Mouse (Mus musculus) kidney, adult 2 months (tissue): Measurements from ENCODE around the gene Sept4. TPM values are rescaled to one million over a fixed set of nuclear protein-coding genes. Genes with fewer than 3 reads are reported as not detected.
A peak's percentile ranks its signal among the peaks of the same experiment; 100 is the strongest.

Source experiments
- DNase-seq: peaks from one replicate; pipeline ENCODE4 v3.0.0; 2021
- H3K27ac ChIP-seq: fragments of 200-500 bp; 2 replicates; pipeline ENCODE4 v1.5.1; 2012; ENCODE audit warnings: low read depth, low read length, control low read depth, inconsistent platforms; ENCODE audit not compliant: insufficient read depth
- H3K27me3 ChIP-seq: fragments of 200-500 bp; replicated peaks from 2 replicates; pipeline ENCODE4 v1.6.1; 2012; ENCODE audit warnings: mild to moderate bottlenecking, moderate library complexity, low read length, inconsistent platforms; ENCODE audit not compliant: control insufficient read depth, insufficient read depth
- H3K36me3 ChIP-seq: fragments of 200-500 bp; 2 replicates; pipeline ENCODE4 v1.6.1; 2012; ENCODE audit warnings: mild to moderate bottlenecking, moderate library complexity, low read length, inconsistent platforms; ENCODE audit not compliant: control insufficient read depth, insufficient read depth
- H3K4me1 ChIP-seq: fragments of 200-500 bp; 2 replicates; pipeline ENCODE4 v1.6.1; 2011; ENCODE audit warnings: low read length; ENCODE audit not compliant: control insufficient read depth, insufficient read depth
- H3K4me3 ChIP-seq: fragments of 200-500 bp; 2 replicates; pipeline ENCODE4 v1.5.1; 2011; ENCODE audit warnings: mild to moderate bottlenecking, low read depth, low read length, control low read depth; ENCODE audit not compliant: insufficient read depth
- CTCF ChIP-seq: fragments of 200-500 bp; conservative IDR thresholded peaks from 2 replicates; pipeline ENCODE4 v1.5.1; 2011; ENCODE audit warnings: low read depth, mild to moderate bottlenecking, control low read depth, low read length, moderate library complexity, mixed read lengths; ENCODE audit not compliant: insufficient read depth, insufficient read length
- POLR2A ChIP-seq: fragments of 200-500 bp; IDR thresholded peaks from one replicate; pipeline ENCODE4 v1.6.1; 2011; ENCODE audit warnings: low read depth, low read length, control low read depth
- WGBS: fragments of 180-500 bp; shearing (Covaris S2); methylation state at CpG from one replicate; pipeline ENCODE4 v1.1.7; 2018; 5-methylcytosine and 5-hydroxymethylcytosine counted together
- polyA plus RNA-seq: library from polyadenylated mRNA; depleted of rRNA; stranded (reverse); fragments of >200 nt; gene quantifications from 2 replicates; pipeline ENCODE4 v1.2.3, GENCODE M21; 2012

The Sept4 gene
- polyA plus RNA-seq, 1 experiment: 43.1 TPM

- no peak overlapping the region for H3K4me3 ChIP-seq
- H3K4me1 ChIP-seq: no peaks in the 10 kb centered on the region
- H3K36me3 ChIP-seq: no peaks in the 10 kb centered on the region
- TF ChIP-seq POLR2A (no peak), CTCF (no peak)
- peak overlapping the region; percentile 67 for H3K27ac ChIP-seq
- DNase-seq: peak; percentile 74
- WGBS: 71% methylated on average over 10 of the region's 10 CpGs
- H3K27me3 ChIP-seq: no peaks in the 10 kb centered on the region
Observed at GRCm38 (mm10) chr11:87584711-87585505, 16.2 kb downstream of the Sept4 start.

- Histone ChIP-seq H3K4me1 (no peaks in the 10 kb centered on the region), H3K27me3 (no peaks in the 10 kb centered on the region), H3K4me3 (no peak overlapping the region), H3K36me3 (no peaks in the 10 kb centered on the region), H3K27ac (no peak overlapping the region)
- no peak for DNase-seq
- TF ChIP-seq CTCF: no peak
- TF ChIP-seq POLR2A: no peak
- WGBS: 86% methylated on average over 5 of the region's 5 CpGs
Observed at GRCm38 (mm10) chr11:87587211-87587874, 18.6 kb downstream of the Sept4 start.

- H3K27me3 ChIP-seq: no peaks in the 10 kb centered on the region
- no peak overlapping the region for H3K4me3 ChIP-seq
- H3K36me3 ChIP-seq: no peaks in the 10 kb centered on the region
- H3K27ac ChIP-seq: no peak overlapping the region
- DNase-seq: no peak
- H3K4me1 ChIP-seq: peaks cover 15% of the 10 kb centered on the region; the same call in 1 of the 2 replicates
- WGBS: 83% methylated on average over 8 of the region's 8 CpGs
- TF ChIP-seq CTCF (no peak), POLR2A (no peak)
Observed at GRCm38 (mm10) chr11:87589605-87590004, 20.9 kb downstream of the Sept4 start.

- DNase-seq: peak; percentile 46
- Histone ChIP-seq H3K36me3 (no peaks in the 10 kb centered on the region), H3K27ac (peak overlapping the region; percentile 92), H3K27me3 (no peaks in the 10 kb centered on the region), H3K4me1 (peaks cover 20% of the 10 kb centered on the region; the same call in 1 of the 2 replicates), H3K4me3 (peak overlapping the region; percentile 70)
- WGBS: under 1% methylated on average over 25 of the region's 25 CpGs
- TF ChIP-seq POLR2A (no peak), CTCF (no peak)
Observed at GRCm38 (mm10) chr11:87590841-87591525, 22.3 kb downstream of the Sept4 start.

- Histone ChIP-seq H3K27ac (peak within 1 kb of the TSS; percentile 92), H3K27me3 (no peaks in the 10 kb centered on the region), H3K4me1 (peaks cover 22% of the 10 kb centered on the region; the same call in 1 of the 2 replicates), H3K36me3 (no peaks in the 10 kb centered on the region), H3K4me3 (peak within 1 kb of the TSS; percentile 70)
- TF ChIP-seq CTCF (0 out of 2 replicates have a peak, but pooled peaks have one; percentile 6), POLR2A (peak; percentile 77)
- WGBS: under 1% methylated on average over 59 of the region's 61 CpGs
- DNase-seq: peak; percentile 100
Observed at GRCm38 (mm10) chr11:87591526-87592353, 23.0 kb downstream of the Sept4 start, which contains the start of gene Mtmr4. Mtmr4 (plus strand) TSS chr11:87592162.

GRCm38 (mm10) chr11:87592354-87592695 is 23.6 kb downstream of the Sept4 start:
- peaks cover 22% of the 10 kb centered on the region; the same call in 1 of the 2 replicates for H3K4me1 ChIP-seq
- no peaks in the 10 kb centered on the region for H3K27me3 ChIP-seq
- WGBS: under 1% methylated on average over 15 of the region's 15 CpGs

More at GRCm38 (mm10) chr11:87592354-87592695, 23.6 kb downstream of the Sept4 start:
- TF ChIP-seq CTCF (0 out of 2 replicates have a peak, but pooled peaks have one; percentile 1), POLR2A (peak; percentile 2)
- DNase-seq: no peak
- peak overlapping the region; percentile 70 for H3K4me3 ChIP-seq
- no peaks in the 10 kb centered on the region for H3K36me3 ChIP-seq
- peak overlapping the region; percentile 89 for H3K27ac ChIP-seq
